Mouse (Mus musculus) heart, adult 2 months (tissue): ENCODE measurements around the gene Exoc2. TPM values are rescaled to one million over a fixed set of nuclear protein-coding genes. Genes with fewer than 3 reads are reported as not detected.

Experiments
- DNase-seq, 2 experiments: peaks; one replicate each; pipeline ENCODE4 v3.0.0; 2021
- H3K27ac ChIP-seq: fragments of 200-600 bp; 2 replicates; pipeline ENCODE4 v1.8.1; 2022
- H3K27me3 ChIP-seq: fragments of 200-500 bp; 2 replicates; pipeline ENCODE4 v1.6.1; 2012; ENCODE audit warnings: mild to moderate bottlenecking, low read length, inconsistent platforms, mixed read lengths; ENCODE audit not compliant: control insufficient read depth, insufficient read depth
- H3K36me3 ChIP-seq: fragments of 200-500 bp; 2 replicates; pipeline ENCODE4 v1.6.1; 2012; ENCODE audit warnings: low read length, inconsistent platforms; ENCODE audit not compliant: control insufficient read depth, insufficient read depth
- H3K4me1 ChIP-seq: fragments of 200-500 bp; 2 replicates; pipeline ENCODE4 v1.6.1; 2011; ENCODE audit warnings: low read length; ENCODE audit not compliant: control insufficient read depth, insufficient read depth
- H3K4me3 ChIP-seq: fragments of 200-600 bp; 2 replicates; pipeline ENCODE4 v1.8.1; 2022
- H3K79me2 ChIP-seq: fragments of 200-500 bp; replicated peaks from 2 replicates; pipeline ENCODE4 v1.6.1; 2012; ENCODE audit warnings: mild to moderate bottlenecking, inconsistent platforms, low read length, moderate library complexity, mixed read lengths; ENCODE audit not compliant: control insufficient read depth, insufficient read depth
- H3K9ac ChIP-seq: fragments of 200-500 bp; 2 replicates; pipeline ENCODE4 v1.6.1; 2012; ENCODE audit warnings: low read depth, mild to moderate bottlenecking, control low read depth, inconsistent platforms, low read length, mixed read lengths
- CTCF ChIP-seq: fragments of 200-600 bp; IDR thresholded peaks from 2 replicates; pipeline ENCODE4 v1.8.1; 2022; ENCODE audit warnings: antibody characterized with exemption, mild to moderate bottlenecking, moderate library complexity
- EP300 ChIP-seq: fragments of 200-500 bp; IDR thresholded peaks from 2 replicates; pipeline ENCODE4 v1.6.1; 2011; ENCODE audit warnings: low read depth, low read length, control low read depth; ENCODE audit not compliant: insufficient read depth
- POLR2A ChIP-seq: fragments of 200-500 bp; IDR thresholded peaks from 2 replicates; pipeline ENCODE4 v1.6.1; 2011; ENCODE audit warnings: mild to moderate bottlenecking, low read depth, low read length, control low read depth; ENCODE audit not compliant: insufficient read depth
- WGBS: fragments of 180-500 bp; shearing (Covaris S2); methylation state at CpG from one replicate; pipeline ENCODE4 v1.1.7; 2018; 5-methylcytosine and 5-hydroxymethylcytosine counted together
- intact Hi-C: fragments of 180-260 bp; cut with DNase I; formaldehyde crosslinking; loops from one replicate; pipeline ENCODE4 v1.15.1; 2025
- polyA plus RNA-seq: library from polyadenylated mRNA; depleted of rRNA; stranded (reverse); fragments of >200 nt; gene quantifications from 2 replicates; pipeline ENCODE4 v1.2.3, GENCODE M21; 2012
- total RNA-seq, 2 experiments: library from RNA; stranded (reverse); gene quantifications; 2 replicates each; pipeline ENCODE4 v1.2.3; 2021

Gene Exoc2
- total and polyA plus RNA-seq, 3 experiments = 6.4 to 14.7 (median 14.3) TPM

DNA sequence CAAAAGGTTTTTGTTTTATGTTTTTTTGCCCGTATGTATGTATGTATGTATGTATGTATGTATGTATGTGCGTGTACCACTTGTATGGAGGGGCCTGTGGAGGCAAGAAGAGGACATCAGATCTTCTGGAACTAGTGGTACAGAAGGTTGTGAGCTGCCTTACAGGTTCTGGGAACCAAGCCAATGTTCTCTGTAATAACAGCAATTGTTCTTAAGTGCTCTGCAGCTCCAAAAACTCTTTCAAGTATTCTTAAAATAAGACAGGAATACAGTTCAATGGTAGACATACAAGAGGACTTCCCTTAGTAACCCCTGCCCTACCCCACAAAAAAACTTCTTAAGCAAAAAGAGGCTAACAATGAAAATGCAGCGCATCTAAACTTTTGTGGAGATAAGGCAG is 115.5 kb downstream of the Exoc2 start:
- 65% methylated on average over 3 of the region's 3 CpGs for WGBS
- DNase-seq = no peak
- H3K27ac ChIP-seq = no peak overlapping the region
- no peaks in the 10 kb centered on the region for H3K36me3 ChIP-seq
- intact Hi-C loops = no loop called here
- H3K9ac ChIP-seq = no peak overlapping the region
- TF ChIP-seq EP300 (no peak), CTCF (no peak), POLR2A (no peak)
- no peaks in the 10 kb centered on the region; the same call in 1 of the 2 replicates for H3K4me1 ChIP-seq
- H3K4me3 ChIP-seq = no peak overlapping the region
- H3K79me2 ChIP-seq = no peaks in the 10 kb centered on the region
- no peaks in the 10 kb centered on the region for H3K27me3 ChIP-seq

DNA sequence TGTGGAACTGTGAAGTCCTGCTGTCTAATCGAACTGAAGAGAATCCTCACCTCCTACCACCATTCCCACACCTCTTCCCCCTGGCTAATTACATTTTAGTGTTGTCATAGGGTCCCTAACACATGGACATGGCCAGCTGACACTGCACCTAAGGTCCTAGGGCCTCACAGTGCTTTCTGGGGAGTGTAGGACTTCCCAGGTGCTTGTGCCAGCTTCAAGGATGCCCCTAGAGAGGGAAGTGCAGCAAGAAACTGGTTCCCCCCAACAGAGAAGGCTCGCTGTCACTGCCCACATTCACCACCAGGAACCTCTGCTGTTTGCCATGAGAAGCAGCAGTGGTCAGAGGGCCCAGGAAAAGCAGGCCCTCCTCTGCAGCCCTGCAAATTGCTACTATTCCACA is 123.2 kb downstream of the Exoc2 start:
- intact Hi-C loops = no loop called here
- WGBS = 77% methylated on average over 2 of the region's 2 CpGs
- H3K4me3 ChIP-seq = no peak overlapping the region
- no peak for TF ChIP-seq EP300
- no peak for TF ChIP-seq POLR2A
- TF ChIP-seq CTCF = no peak
- H3K4me1 ChIP-seq = no peaks in the 10 kb centered on the region
- H3K27ac ChIP-seq = no peak overlapping the region
- H3K36me3 ChIP-seq = no peaks in the 10 kb centered on the region; the same call in 1 of the 2 replicates
- no peak overlapping the region for H3K9ac ChIP-seq
- no peaks in the 10 kb centered on the region for H3K79me2 ChIP-seq
- DNase-seq = no peak
- no peaks in the 10 kb centered on the region for H3K27me3 ChIP-seq

DNA sequence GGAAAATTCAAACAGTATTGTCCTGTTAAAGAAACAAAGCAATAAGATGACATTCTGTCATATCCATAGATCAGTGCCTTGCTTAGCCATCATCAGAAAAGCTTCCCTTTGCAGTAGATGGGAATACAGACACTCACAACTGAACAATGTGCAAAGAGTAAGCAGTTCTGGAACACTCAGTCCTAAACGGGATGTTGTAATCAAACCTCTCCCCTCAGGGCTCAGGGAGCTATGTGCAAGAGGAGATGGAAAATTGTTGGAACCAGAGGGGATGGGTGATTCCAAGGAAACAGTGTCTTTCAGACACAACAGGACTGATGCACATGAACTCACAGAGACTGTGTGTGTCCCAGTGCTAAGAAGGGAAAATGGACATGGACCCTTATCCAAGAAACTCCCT is 125.9 kb downstream of the Exoc2 start:
- TF ChIP-seq EP300 = no peak
- no peak for TF ChIP-seq POLR2A
- TF ChIP-seq CTCF = no peak
- DNase-seq = no peak
- Histone ChIP-seq H3K4me3 (no peak overlapping the region), H3K27ac (no peak overlapping the region), H3K27me3 (no peaks in the 10 kb centered on the region), H3K79me2 (no peaks in the 10 kb centered on the region), H3K36me3 (no peaks in the 10 kb centered on the region; the same call in 1 of the 2 replicates), H3K9ac (no peak overlapping the region), H3K4me1 (no peaks in the 10 kb centered on the region)
- intact Hi-C loops = no loop called here
- WGBS = 65% methylated on average over 1 of the region's 1 CpGs

DNA sequence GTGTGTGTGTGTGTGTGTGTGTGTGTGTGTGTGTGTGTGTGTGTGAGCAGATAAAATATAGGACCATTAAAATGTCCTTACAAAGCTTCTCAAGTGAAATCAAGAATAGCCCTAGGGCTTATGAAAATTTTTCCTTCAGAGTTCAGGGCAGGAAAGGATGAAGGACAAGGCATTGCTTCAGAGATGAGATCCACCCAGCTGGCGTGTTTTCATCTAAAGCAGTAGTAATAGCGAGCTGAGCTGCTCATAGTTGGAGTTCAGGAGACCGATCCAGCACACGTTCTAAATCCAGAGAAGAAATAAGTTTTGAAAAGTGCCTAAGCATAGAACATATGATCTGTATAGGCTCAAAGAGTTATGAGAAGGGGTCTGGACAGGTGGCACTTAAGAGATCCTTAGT is 127.4 kb downstream of the Exoc2 start:
- no peaks in the 10 kb centered on the region for H3K4me1 ChIP-seq
- 91% methylated on average over 4 of the region's 4 CpGs for WGBS
- no peaks in the 10 kb centered on the region for H3K79me2 ChIP-seq
- intact Hi-C loops = no loop called here
- no peak overlapping the region for H3K27ac ChIP-seq
- H3K36me3 ChIP-seq = no peaks in the 10 kb centered on the region; the same call in 1 of the 2 replicates
- TF ChIP-seq CTCF (no peak), POLR2A (no peak), EP300 (no peak)
- H3K27me3 ChIP-seq = no peaks in the 10 kb centered on the region
- H3K4me3 ChIP-seq = no peak overlapping the region
- no peak for DNase-seq
- H3K9ac ChIP-seq = no peak overlapping the region

DNA sequence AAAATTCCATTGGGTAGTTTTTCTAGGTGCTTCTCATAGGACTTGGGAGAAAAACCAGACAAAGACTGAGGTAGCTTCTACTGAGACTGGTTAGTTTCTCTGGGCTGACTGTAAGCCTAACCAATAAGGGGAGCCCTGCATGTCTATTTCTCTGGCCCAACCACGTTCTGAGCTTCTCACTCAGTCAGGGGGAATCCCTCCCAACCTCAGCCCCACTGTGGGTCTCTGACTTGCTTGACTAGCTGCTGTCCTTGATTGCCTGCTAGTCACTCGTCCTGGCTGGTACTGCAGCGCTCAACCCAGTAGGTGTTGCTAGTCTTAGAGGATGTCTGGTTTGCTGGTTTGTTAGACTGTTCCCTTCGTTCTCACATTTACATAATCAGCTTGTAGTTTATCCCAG is 130.8 kb downstream of the Exoc2 start:
- WGBS = 93% methylated on average over 4 of the region's 4 CpGs
- no peak overlapping the region for H3K27ac ChIP-seq
- intact Hi-C loops = no loop called here
- no peaks in the 10 kb centered on the region for H3K79me2 ChIP-seq
- no peaks in the 10 kb centered on the region for H3K27me3 ChIP-seq
- no peaks in the 10 kb centered on the region for H3K36me3 ChIP-seq
- TF ChIP-seq EP300 (no peak), POLR2A (no peak), CTCF (no peak)
- DNase-seq = no peak
- H3K4me1 ChIP-seq = no peaks in the 10 kb centered on the region
- no peak overlapping the region for H3K4me3 ChIP-seq
- no peak overlapping the region for H3K9ac ChIP-seq

DNA sequence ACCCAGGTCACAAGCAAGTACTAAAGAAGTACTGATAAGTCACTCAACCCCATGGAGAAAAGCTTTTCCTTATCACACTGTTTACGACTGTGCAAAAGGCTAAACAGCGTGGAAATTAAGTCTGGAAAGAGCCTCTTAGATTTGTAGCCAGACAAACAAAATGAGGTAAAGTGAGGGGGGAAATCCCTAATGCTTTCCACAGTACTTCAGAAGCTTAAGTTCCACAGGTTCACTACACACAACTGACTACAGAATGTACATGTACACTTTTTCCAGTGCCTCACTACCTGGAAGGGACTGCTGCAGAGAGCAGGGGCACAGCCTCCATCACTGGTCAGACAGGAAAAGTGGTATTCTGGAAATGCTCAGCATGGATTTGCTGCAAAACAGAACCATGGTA is 132.1 kb downstream of the Exoc2 start:
- WGBS = 93% methylated on average over 2 of the region's 2 CpGs
- Histone ChIP-seq H3K9ac (no peak overlapping the region), H3K79me2 (no peaks in the 10 kb centered on the region), H3K36me3 (no peaks in the 10 kb centered on the region), H3K4me1 (no peaks in the 10 kb centered on the region), H3K27me3 (no peaks in the 10 kb centered on the region), H3K27ac (no peak overlapping the region), H3K4me3 (no peak overlapping the region)
- no peak for DNase-seq
- TF ChIP-seq POLR2A (no peak), EP300 (no peak), CTCF (no peak)
- intact Hi-C loops = no loop called here

DNA sequence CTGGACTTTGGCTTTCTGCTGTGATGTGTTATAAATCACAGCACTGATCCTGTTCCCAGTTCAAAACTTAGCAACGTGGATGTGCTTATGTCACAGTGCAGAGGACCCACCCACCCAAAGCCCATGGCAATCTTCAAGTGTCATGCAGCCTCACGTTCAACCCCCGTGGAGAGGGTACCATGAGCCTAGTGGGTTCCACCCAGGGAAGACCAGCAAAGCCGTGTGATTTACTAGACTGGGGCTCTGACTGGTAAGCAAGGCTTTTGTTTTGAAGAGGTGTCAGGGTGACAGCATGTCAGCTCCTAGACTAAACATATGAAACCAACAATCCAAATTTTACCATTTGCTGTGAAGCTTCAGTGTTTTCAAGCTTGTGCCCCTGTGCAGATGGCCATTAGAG is 132.6 kb downstream of the Exoc2 start:
- TF ChIP-seq POLR2A (no peak), CTCF (no peak), EP300 (no peak)
- no peaks in the 10 kb centered on the region for H3K27me3 ChIP-seq
- no peaks in the 10 kb centered on the region for H3K79me2 ChIP-seq
- H3K36me3 ChIP-seq = no peaks in the 10 kb centered on the region
- intact Hi-C loops = no loop called here
- no peaks in the 10 kb centered on the region for H3K4me1 ChIP-seq
- no peak overlapping the region for H3K9ac ChIP-seq
- H3K4me3 ChIP-seq = no peak overlapping the region
- WGBS = 83% methylated on average over 4 of the region's 4 CpGs
- H3K27ac ChIP-seq = no peak overlapping the region
- DNase-seq = no peak
